Mouse (Mus musculus) gastrocnemius, postnatal 14 days (tissue): ENCODE data around the gene Grid2ip. TPM values are rescaled to one million over a fixed set of nuclear protein-coding genes. Genes with fewer than 3 reads are reported as not detected.

Experiments used
- DNase-seq: peaks from one replicate; pipeline ENCODE4 v3.0.0; 2021; ENCODE audit warnings: mixed read lengths
- intact Hi-C: fragments of 180-260 bp; cut with DNase I; formaldehyde crosslinking; loops from one replicate; pipeline ENCODE4 v1.15.1; 2025; ENCODE audit warnings: low total_unique reads
- long read RNA-seq, 2 experiments: library from polyadenylated mRNA; stranded (forward); transcript quantifications; one replicate each; pipeline ENCODE4 v2.0.0; 2021
- total RNA-seq, 2 experiments: library from RNA; stranded (reverse); gene quantifications; 2 replicates each; pipeline ENCODE4 v1.2.3; 2021

Grid2ip gene
- not detected for total RNA-seq
- long read RNA-seq, experiment 1: 0 reads
- long read RNA-seq, experiment 2: 0 reads

DNA sequence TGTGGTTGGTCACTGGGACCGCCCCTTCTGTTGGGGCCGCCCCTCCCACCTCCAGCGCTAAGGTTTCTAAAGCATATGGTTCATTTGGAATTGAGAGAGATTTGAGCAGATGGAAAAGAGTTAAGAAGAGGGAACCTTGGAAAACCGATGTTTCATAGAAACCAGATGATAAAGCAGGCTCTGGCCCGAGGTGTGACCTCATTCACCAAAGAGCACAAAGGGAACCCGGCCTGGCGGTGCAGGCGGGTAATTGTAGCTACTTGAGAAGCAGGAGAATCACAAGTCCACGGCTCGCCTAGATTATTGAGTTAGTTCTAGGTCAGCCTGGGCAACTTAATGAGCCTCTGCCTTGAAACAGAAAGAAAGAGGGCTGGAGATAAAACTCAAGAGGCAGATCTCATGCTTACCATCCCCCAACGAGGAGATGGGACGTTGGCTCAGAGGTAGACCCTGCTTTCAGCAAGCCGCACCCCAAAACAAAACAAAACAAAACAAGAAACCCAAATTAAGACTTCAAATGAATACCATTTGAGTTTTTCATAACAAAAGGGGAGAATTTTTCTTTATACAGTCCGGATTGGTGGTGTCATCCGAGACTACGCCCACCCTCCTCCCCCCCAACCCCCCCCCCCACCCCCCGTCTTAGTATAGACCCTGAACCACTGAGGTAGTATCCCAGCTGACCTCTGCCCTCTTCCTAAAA lies at the start of gene Grid2ip:
TSS of gene Grid2ip (plus strand) at position 653 of the 703 bp plus-strand sequence.
- intact Hi-C loops: no loop called here
- DNase-seq: no peak

- DNase-seq: no peak
- intact Hi-C loops: no loop called here
Measured at GRCm38 (mm10) chr5:143308825-143309224, 48.3 kb upstream of the Grid2ip start.

DNA sequence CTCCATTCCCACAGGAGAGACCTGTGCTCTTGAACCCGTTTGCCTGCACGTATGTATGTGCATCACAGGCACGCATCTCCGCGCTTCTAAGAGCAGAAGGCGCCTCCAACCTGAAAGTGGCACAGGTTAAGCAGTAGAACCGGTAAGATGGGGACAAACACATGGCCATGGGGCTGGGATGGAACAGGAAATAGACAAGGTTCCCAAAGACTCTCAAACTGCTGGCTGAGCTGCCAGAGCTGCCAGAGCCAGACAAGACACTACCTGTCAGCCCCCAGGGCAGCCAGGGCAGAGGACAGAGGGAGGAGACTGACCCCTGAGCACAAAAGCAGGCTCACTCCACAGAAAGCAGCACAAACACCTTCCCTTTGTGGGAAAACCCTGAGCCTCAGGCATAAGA lies 47.2 kb upstream of the Grid2ip start:
- intact Hi-C loops: no loop called here
- DNase-seq: no peak

GRCm38 (mm10) chr5:143311886-143312285 lies 45.3 kb upstream of the Grid2ip start:
- intact Hi-C loops: no loop called here
- peak; percentile 68 for DNase-seq

DNA sequence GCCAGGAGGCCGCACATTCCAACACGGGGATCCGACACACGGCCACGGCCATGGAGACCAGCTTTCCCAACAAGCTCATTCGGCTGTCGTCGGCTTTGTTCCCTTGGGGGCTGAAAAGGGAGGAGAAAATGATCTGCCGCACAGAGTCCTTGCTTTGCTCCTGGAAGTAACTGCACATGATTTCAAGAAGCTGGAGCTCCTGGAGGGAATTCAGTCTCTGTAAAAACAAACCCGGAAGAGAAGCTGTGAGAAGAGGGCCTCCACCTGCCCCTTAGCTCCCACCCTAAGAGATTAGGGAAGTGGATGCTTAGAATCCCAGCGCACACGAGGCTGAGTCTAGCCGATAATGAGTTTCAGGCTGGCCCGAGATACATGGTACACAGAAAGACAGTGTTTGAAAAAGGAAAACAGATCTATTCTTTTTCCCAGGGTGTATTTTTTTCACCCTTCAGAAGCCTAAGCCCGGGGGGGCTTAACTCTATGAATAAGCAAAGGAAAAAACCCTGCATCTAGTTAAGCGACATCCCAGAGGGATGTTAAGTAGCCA lies 42.9 kb upstream of the Grid2ip start:
- no peak for DNase-seq
- intact Hi-C loops: no loop called here

DNA sequence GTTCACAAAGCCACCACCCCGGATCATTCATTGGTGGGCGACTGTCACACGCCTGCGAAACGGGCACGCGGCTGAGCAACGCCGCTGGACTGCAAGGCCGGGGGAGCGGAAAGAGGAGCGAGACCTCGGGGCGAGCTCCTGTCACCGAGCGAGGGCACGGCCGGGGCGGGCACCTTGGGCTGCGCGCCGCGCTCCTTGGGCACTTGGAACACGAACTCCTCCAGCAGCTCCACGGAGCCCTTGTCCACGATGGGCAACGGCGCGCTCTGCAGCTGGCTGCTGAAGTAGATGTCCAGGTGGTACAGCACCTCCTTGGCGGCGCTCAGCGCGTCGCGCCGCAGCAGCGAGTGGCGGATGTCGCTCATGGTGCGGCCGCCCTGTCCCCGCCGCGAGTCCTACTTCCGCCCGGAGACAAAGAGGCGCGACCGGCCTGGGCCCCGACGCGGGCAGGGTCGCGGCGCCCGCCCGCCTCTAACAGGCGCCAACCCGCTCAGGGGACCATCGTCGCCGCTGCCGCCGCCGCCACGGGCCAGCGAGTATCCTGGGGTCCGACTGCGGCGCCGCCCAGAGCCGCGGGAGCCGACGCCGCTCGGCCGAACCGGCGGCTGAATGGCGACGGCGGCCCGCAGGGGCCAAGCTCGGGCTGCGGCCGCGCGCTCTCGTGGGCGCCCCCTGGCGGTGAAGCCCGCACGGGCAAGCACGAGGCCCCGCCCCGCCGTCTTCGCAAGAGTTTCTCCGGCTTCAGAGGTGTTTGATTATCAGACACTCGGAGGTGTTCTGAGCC lies 42.2 kb upstream of the Grid2ip start, which contains the start of gene E130309D02Rik:
TSS of gene E130309D02Rik (minus strand) at position 631 of the 784 bp plus-strand sequence.
- peak; percentile 90 for DNase-seq
- intact Hi-C loops: no loop called here

- intact Hi-C loops: no loop called here
- no peak for DNase-seq
Measured at GRCm38 (mm10) chr5:143315514-143315888, 41.6 kb upstream of the Grid2ip start.

GRCm38 (mm10) chr5:143316605-143317287 lies 40.4 kb upstream of the Grid2ip start:
- no peak for DNase-seq
- intact Hi-C loops: no loop called here

DNA sequence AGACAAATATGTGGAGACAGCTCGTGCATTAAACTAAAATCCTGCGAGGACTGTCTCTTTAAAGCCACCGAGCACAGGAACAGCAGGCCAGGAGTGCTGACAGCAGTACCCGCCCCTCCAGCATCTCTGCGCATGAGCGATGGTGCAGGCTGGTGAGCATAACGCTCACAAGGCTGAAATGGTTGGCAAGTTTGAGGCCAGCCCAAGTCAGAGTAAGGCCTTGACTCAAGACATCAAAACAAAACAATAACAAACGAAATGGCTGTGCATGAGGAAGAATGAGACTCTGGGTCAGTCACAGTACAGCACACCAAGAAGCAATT lies 39.9 kb upstream of the Grid2ip start:
- DNase-seq: no peak
- intact Hi-C loops: no loop called here

- peak; percentile 92 for DNase-seq
- intact Hi-C loops: no loop called here
Measured at GRCm38 (mm10) chr5:143328690-143329495, 28.2 kb upstream of the Grid2ip start, which contains the start of gene Zdhhc4. Zdhhc4 (minus strand) TSS chr5:143329256.

GRCm38 (mm10) chr5:143333872-143334271 lies 23.3 kb upstream of the Grid2ip start:
- peak; percentile 68 for DNase-seq
- intact Hi-C loops: no loop called here

DNA sequence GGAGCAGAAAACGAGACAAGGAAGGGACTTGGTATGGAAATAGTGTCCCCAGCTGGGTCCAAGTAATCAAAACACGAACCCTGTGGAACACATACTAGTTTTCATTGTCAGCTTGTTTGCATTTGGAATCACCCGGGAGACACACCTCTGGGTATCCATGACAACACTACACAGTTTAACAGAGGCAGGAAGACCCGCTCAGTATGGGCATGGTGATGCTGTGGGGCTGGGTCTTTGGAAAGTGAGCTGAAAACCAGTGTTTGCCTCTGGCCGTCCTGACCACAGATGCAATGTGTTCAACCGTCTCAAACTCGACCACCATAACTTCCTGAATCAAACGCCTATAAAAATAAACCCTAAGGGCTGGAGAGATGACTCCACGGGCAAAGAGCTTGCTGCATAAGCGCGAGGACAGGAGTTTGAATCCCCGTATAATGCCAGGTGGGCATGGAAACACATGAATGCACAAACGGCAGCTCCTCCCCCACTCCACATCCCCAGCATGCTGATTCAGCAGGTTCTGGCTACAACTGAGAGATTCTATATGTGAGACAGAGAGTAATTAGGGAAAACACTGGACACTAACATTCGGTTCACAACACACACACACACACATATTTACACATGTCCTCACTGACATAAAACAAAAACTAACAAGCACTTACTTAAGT lies 22.6 kb upstream of the Grid2ip start:
- DNase-seq: no peak
- intact Hi-C loops: loop anchor here (5.0 kb wide), 1 partner anchor 88 kb away; no protein-coding TSS in a partner anchor

GRCm38 (mm10) chr5:143335089-143335460 lies 22.1 kb upstream of the Grid2ip start:
- no peak for DNase-seq
- intact Hi-C loops: loop anchor here (5.0 kb wide), 1 partner anchor 87 kb away; no protein-coding TSS in a partner anchor

DNA sequence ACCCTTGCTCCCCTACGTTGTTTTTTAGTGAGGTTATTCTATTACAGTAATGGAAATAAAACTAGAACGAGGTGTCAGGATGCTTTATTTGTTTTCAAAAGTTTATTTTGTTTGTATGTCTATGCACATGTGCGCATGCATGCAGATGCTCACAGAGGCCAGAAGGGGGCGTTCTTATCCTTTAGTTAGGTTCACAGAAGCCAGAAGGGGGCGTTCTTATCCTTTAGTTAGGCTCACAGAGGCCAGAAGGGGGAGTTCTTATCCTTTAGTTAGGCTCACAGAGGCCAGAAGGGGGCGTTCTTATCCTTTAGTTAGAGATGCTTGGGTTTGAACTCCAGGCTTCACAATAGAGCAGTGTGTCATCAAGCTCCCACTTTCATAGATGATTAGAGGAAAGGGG lies 20.6 kb upstream of the Grid2ip start:
- DNase-seq: no peak
- intact Hi-C loops: loop anchor here (5.0 kb wide), 1 partner anchor 86 kb away; no protein-coding TSS in a partner anchor

- no peak for DNase-seq
- intact Hi-C loops: loop anchor here (5.0 kb wide), 1 partner anchor 83 kb away; no protein-coding TSS in a partner anchor
Measured at GRCm38 (mm10) chr5:143339603-143340002, 17.5 kb upstream of the Grid2ip start.

GRCm38 (mm10) chr5:143346367-143346766 lies 10.8 kb upstream of the Grid2ip start:
- no peak for DNase-seq
- intact Hi-C loops: no loop called here

- intact Hi-C loops: no loop called here
- DNase-seq: no peak
Measured at GRCm38 (mm10) chr5:143356017-143356416, 1.1 kb upstream of the Grid2ip start.

DNA sequence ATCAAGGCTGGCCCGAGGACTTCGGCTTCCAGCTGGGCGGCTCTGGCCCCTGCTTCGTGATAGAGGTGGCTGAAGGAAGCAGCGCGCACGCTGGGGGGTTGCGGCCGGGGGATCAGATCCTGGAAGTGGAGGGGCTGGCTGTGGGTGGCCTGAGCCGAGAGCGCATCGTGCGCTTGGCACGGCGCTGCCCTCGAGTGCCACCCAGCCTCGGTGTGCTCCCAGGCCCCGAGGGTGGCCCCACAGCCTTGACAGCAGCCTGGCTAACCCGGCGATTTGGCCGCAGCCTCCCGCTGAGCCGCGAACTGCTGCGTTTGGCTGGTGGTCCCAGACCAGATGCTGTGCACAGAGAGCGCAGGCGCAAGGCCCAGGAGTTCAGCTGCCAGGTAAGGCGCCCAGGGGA lies 426 bp downstream of the Grid2ip start:
- DNase-seq: no peak
- intact Hi-C loops: no loop called here

DNA sequence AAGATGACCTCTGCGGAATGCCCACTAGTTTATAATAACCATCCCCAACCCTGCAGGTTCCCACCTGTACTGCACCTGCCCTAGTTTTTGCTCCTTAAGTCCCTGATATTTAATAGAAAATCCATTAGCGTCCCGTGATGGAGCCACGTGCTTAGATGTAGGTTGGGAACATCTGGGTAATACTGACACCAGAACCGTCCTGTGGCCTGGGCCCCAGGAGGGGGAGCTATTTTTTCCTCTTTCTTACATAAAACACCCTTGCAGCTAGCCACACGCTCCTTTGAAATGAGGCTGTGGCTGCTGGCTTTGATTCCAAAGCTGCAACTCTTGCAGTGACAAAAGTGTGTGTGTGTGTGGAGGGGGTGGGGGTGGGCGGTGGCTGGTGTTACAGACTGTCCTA lies 2.1 kb downstream of the Grid2ip start:
- no peak for DNase-seq
- intact Hi-C loops: no loop called here
